9 mouse cellular contexts compared by ENCODE assay signal in the genomic region with DNA sequence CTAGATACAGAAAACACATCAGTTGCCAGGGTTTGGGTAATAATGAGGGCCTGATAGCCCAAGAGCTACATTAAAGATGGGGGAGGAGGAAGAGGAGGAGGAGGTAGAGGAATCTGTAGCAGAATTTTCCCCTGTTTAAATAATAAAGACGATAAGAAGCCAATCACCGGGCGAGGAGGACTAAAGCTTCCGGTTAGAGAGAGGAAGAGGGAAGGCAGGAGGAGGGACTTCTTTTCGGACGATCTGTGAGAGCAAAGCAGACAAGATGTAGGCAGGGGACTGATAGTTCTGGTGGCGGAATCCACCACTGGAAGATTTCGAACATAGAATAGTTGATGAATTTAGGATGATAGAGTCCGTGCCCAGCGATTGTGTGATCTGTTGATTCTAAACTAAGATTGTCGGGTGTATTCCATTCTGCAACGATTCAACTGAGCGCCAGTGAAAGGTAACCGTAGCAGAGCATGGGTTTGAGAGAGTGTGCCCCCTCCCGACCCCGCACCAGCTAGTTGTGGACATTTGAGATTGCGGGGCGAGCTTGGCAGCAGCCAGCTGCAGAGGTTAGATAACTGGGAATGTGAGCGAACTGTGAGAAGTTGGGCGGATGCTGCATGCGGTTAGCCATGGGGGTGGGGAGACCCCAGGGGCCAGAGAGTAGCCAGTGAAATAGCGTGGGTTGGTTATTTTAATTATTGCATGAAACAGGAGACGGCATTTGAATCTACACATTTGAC. TPM values are rescaled to one million over a fixed set of nuclear protein-coding genes. Genes with fewer than 3 reads are reported as not detected.
A peak's percentile ranks its signal among the peaks of the same experiment; 100 is the strongest.
DNase-seq lines count a peak whose midpoint lies in the region; ATAC-seq and TF ChIP-seq lines count a peak whose summit lies in the region.
"Had no signal": no experiment of that assay in that cellular context is flagged by ENCODE, and none has a peak within 500 bp of the region (broad histone marks: within the 10 kb centered on the region; RNA-seq: fewer than 3 reads in every experiment).

No protein-coding gene starts in this region.

- no peaks in the 10 kb centered on the region for H3K36me3 ChIP-seq in forebrain, embryonic 10.5 days (replicated peaks)
- H3K36me3 ChIP-seq in forebrain, embryonic 14.5 days (ENCODE audit: control insufficient read depth, insufficient read depth, low read length), result no peaks in the 10 kb centered on the region
- no peaks in the 10 kb centered on the region for H3K36me3 ChIP-seq in lung, postnatal 0 days (ENCODE audit: insufficient read depth, low read length)
- H3K36me3 ChIP-seq in intestine, embryonic 16.5 days (ENCODE audit: control insufficient read depth, insufficient read depth, low read length), result no peaks in the 10 kb centered on the region
- no peaks in the 10 kb centered on the region for H3K36me3 ChIP-seq in stomach, embryonic 14.5 days (ENCODE audit: control insufficient read depth, insufficient read depth, low read length)
- H3K36me3 ChIP-seq: midbrain, embryonic 13.5 days had no signal

- WGBS in forebrain, embryonic 10.5 days, result 87% methylated on average over 23 of the region's 23 CpGs
- WGBS in forebrain, embryonic 14.5 days, result 90% methylated on average over 23 of the region's 23 CpGs
- 68% methylated on average over 23 of the region's 23 CpGs for WGBS in lung, postnatal 0 days
- 77% methylated on average over 23 of the region's 23 CpGs for WGBS in intestine, embryonic 16.5 days
- 74% methylated on average over 23 of the region's 23 CpGs for WGBS in stomach, embryonic 14.5 days

- no peak for TF ChIP-seq EP300 in lung, postnatal 0 days (IDR thresholded peaks at IDR 0.05)

- no peak overlapping the region for H3K4me2 ChIP-seq in forebrain, embryonic 14.5 days (ENCODE audit: low read length)
- no peak overlapping the region for H3K4me2 ChIP-seq in lung, postnatal 0 days (replicated peaks; ENCODE audit: low read depth, low read length)
- no peak overlapping the region for H3K4me2 ChIP-seq in intestine, embryonic 16.5 days (ENCODE audit: low read depth, low read length)
- H3K4me2 ChIP-seq in stomach, embryonic 14.5 days (replicated peaks; ENCODE audit: low read depth, low read length), result no peak overlapping the region
- H3K4me2 ChIP-seq: midbrain, embryonic 13.5 days had no signal

- no peak overlapping the region for H3K9ac ChIP-seq in forebrain, embryonic 14.5 days (ENCODE audit: low read length)
- H3K9ac ChIP-seq in lung, postnatal 0 days (replicated peaks; ENCODE audit: low read depth), result no peak overlapping the region
- H3K9ac ChIP-seq in intestine, embryonic 16.5 days (ENCODE audit: low read depth, low read length), result no peak overlapping the region
- no peak overlapping the region for H3K9ac ChIP-seq in stomach, embryonic 14.5 days (replicated peaks; ENCODE audit: low read depth, low read length)
- H3K9ac ChIP-seq: midbrain, embryonic 13.5 days had no signal

- TF ChIP-seq CTCF in lung, postnatal 0 days (IDR thresholded peaks at IDR 0.05), result no peak

- no peaks in the 10 kb centered on the region for H3K9me3 ChIP-seq in forebrain, embryonic 10.5 days
- no peaks in the 10 kb centered on the region for H3K9me3 ChIP-seq in forebrain, embryonic 14.5 days (replicated peaks; ENCODE audit: control insufficient read depth, low read length)
- H3K9me3 ChIP-seq in lung, postnatal 0 days (ENCODE audit: low read length), result no peaks in the 10 kb centered on the region
- no peaks in the 10 kb centered on the region for H3K9me3 ChIP-seq in intestine, embryonic 16.5 days (ENCODE audit: control insufficient read depth, low read length)
- no peaks in the 10 kb centered on the region for H3K9me3 ChIP-seq in stomach, embryonic 14.5 days (ENCODE audit: control insufficient read depth, low read depth, low read length)
- H3K9me3 ChIP-seq: midbrain, embryonic 13.5 days had no signal

- H3K4me1 ChIP-seq in forebrain, embryonic 10.5 days, result peaks cover 20% of the 10 kb centered on the region
- H3K4me1 ChIP-seq in forebrain, embryonic 14.5 days (ENCODE audit: control insufficient read depth, insufficient read depth, low read length), result no peaks in the 10 kb centered on the region
- no peaks in the 10 kb centered on the region for H3K4me1 ChIP-seq in lung, postnatal 0 days (ENCODE audit: insufficient read depth, low read depth, low read length)
- H3K4me1 ChIP-seq in intestine, embryonic 16.5 days (ENCODE audit: control insufficient read depth, insufficient read depth, low read length), result no peaks in the 10 kb centered on the region
- no peaks in the 10 kb centered on the region for H3K4me1 ChIP-seq in stomach, embryonic 14.5 days (ENCODE audit: control insufficient read depth, insufficient read depth, low read length)

- ATAC-seq in forebrain, embryonic 14.5 days, result no peak
- ATAC-seq in lung, postnatal 0 days, result 0 out of 2 replicates have a peak, but pooled peaks have one; percentile 9
- no peak for ATAC-seq in intestine, embryonic 16.5 days
- ATAC-seq in stomach, embryonic 14.5 days (ENCODE audit: insufficient number of reproducible peaks, insufficient read depth, low FRiP score, low read depth), result peak; percentile 18; the same call in 1 of the 2 replicates
- ATAC-seq: midbrain, embryonic 13.5 days had no signal

- no peaks in the 10 kb centered on the region for H3K27me3 ChIP-seq in forebrain, embryonic 10.5 days (ENCODE audit: poor library complexity, severe bottlenecking)
- H3K27me3 ChIP-seq in forebrain, embryonic 14.5 days (replicated peaks; ENCODE audit: control insufficient read depth, insufficient read depth, low read length), result no peaks in the 10 kb centered on the region
- H3K27me3 ChIP-seq in lung, postnatal 0 days (replicated peaks; ENCODE audit: insufficient read depth, low read length), result no peaks in the 10 kb centered on the region
- H3K27me3 ChIP-seq in intestine, embryonic 16.5 days (replicated peaks; ENCODE audit: control insufficient read depth, insufficient read depth, low read length), result no peaks in the 10 kb centered on the region
- H3K27me3 ChIP-seq in stomach, embryonic 14.5 days (ENCODE audit: control insufficient read depth, insufficient read depth, low read length), result no peaks in the 10 kb centered on the region

- intact Hi-C loops in left cerebral cortex, postnatal 36 days (cut with DNase I), result no loop called here

- DNase-seq in forebrain, embryonic 10.5 days (ENCODE audit: extremely low spot score, low spot score), result no peak
- DNase-seq in forebrain, embryonic 14.5 days (ENCODE audit: low spot score), result no peak
- DNase-seq in lung, postnatal 0 days (ENCODE audit: low spot score), result peak; percentile 16
- DNase-seq in lung, adult 18-20 months, result no peak
- DNase-seq in adrenal gland, postnatal 25 days, result no peak
- no peak for DNase-seq in left cerebral cortex, postnatal 36 days (ENCODE audit: low spot score in 2 of 2)

- H3K4me3 ChIP-seq in forebrain, embryonic 10.5 days, result peak overlapping the region; percentile 9; the same call in 1 of the 2 replicates
- H3K4me3 ChIP-seq in forebrain, embryonic 14.5 days (ENCODE audit: low read depth, low read length), result no peak overlapping the region
- H3K4me3 ChIP-seq in lung, postnatal 0 days (ENCODE audit: low read depth, low read length), result peak overlapping the region; percentile 8; the same call in 1 of the 2 replicates
- 0 out of 2 replicates have a peak overlapping the region, but pooled peaks have one; percentile 13 for H3K4me3 ChIP-seq in intestine, embryonic 16.5 days (ENCODE audit: low read length)
- H3K4me3 ChIP-seq in stomach, embryonic 14.5 days (ENCODE audit: low read depth, low read length), result no peak overlapping the region; the same call in 1 of the 2 replicates
- H3K4me3 ChIP-seq: midbrain, embryonic 13.5 days had no signal

- H3K27ac ChIP-seq in forebrain, embryonic 10.5 days, result no peak overlapping the region
- no peak overlapping the region for H3K27ac ChIP-seq in forebrain, embryonic 14.5 days (ENCODE audit: low read depth, low read length)
- no peak overlapping the region for H3K27ac ChIP-seq in lung, postnatal 0 days (ENCODE audit: low read length)
- no peak overlapping the region for H3K27ac ChIP-seq in intestine, embryonic 16.5 days (ENCODE audit: low read length)
- H3K27ac ChIP-seq in stomach, embryonic 14.5 days (ENCODE audit: low read length), result no peak overlapping the region
- H3K27ac ChIP-seq: midbrain, embryonic 13.5 days had no signal

RNA-seq across cellular contexts. Expression of gene Pdzrn4, which starts 52.4 kb away (rescaled TPM):
- polyA plus RNA-seq in forebrain, embryonic 10.5 days (2016; fragmentation: Nextera tagmentation; extraction: Ambion mirVana), result 1.4 and 1.5 TPM in 2 replicates
- 13.5 and 17.8 TPM in 2 replicates for polyA plus RNA-seq in forebrain, embryonic 14.5 days (2014; fragmentation: Nextera tagmentation; extraction: Ambion mirVana)
- polyA plus RNA-seq in lung, postnatal 0 days (2015; fragmentation: Nextera tagmentation; extraction: Ambion mirVana), result 0.60 and 0.70 TPM in 2 replicates
- polyA plus RNA-seq in intestine, embryonic 16.5 days (2015; fragmentation: Nextera tagmentation; extraction: Ambion mirVana), result 1.2 and 1.8 TPM in 2 replicates
- 3.1 and 4.1 TPM in 2 replicates for polyA plus RNA-seq in stomach, embryonic 14.5 days (2014; fragmentation: Nextera tagmentation; extraction: Ambion mirVana)
- 0.49 TPM in 1 of 2 replicates, not detected in the other for total RNA-seq in adrenal gland, postnatal 25 days (2021)
- 10 to 100 TPM; 10.2 to 14.4 TPM for total RNA-seq in left cerebral cortex, postnatal 36 days (2021)

Comparison
In these comparisons a context has a peak if more than half of its experiments do, and no peak if none do; other contexts are left out.
1. H3K4me3 ChIP-seq: peak in forebrain, embryonic 10.5 days (single experiment), lung, postnatal 0 days (single experiment) and intestine, embryonic 16.5 days (single experiment); none in forebrain, embryonic 14.5 days (single experiment) and stomach, embryonic 14.5 days (single experiment).
2. ATAC-seq: peak in lung, postnatal 0 days (single experiment) and stomach, embryonic 14.5 days (single experiment); none in forebrain, embryonic 14.5 days (single experiment) and intestine, embryonic 16.5 days (single experiment).